ENCODE assay signal across 43 mouse cellular contexts in the genomic region with DNA sequence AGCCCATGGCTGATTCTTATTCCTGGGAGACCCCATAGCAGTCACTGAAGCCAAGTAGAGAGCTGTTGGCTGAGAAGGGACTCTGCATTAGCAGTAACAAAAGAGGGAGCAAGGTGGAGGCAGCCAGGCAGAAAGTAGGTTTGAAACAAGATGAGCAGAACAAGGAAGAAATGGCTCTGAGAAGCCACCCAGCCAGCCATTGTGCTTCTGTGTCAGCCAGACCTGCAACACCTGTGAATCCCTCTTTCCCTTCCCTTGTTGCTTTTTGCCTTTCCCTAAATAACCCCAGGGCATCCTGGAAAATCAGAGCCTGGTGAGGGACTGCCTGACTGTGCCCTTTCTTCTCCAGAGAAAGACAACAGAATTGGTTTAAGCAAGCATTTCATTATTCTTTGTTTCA. TPM values are rescaled to one million over a fixed set of nuclear protein-coding genes. Genes with fewer than 3 reads are reported as not detected.
"Had no signal": no experiment of that assay in that cellular context is flagged by ENCODE, and none has a peak within 500 bp of the region (broad histone marks: within the 10 kb centered on the region; RNA-seq: fewer than 3 reads in every experiment).

No protein-coding gene starts in this region.

- H3K27ac ChIP-seq: limb, embryonic 10.5 days; limb, embryonic 12.5 days; limb, embryonic 13.5 days; limb, embryonic 15.5 days; liver, embryonic 12.5 days; liver, embryonic 13.5 days; liver, embryonic 14.5 days; liver, embryonic 15.5 days; lung, embryonic 15.5 days; macrophage; midbrain, embryonic 10.5 days; midbrain, embryonic 12.5 days; midbrain, embryonic 13.5 days; midbrain, embryonic 15.5 days; neural tube, embryonic 12.5 days had no signal

- H3K9ac ChIP-seq: limb, embryonic 12.5 days; limb, embryonic 13.5 days; limb, embryonic 15.5 days; liver, embryonic 12.5 days; liver, embryonic 13.5 days; liver, embryonic 14.5 days; liver, embryonic 15.5 days; liver, postnatal 0 days; lung, embryonic 14.5 days; lung, embryonic 15.5 days; midbrain, embryonic 12.5 days; midbrain, embryonic 13.5 days; midbrain, embryonic 15.5 days; neural tube, embryonic 12.5 days had no signal

- H3K9me3 ChIP-seq: limb, embryonic 10.5 days; limb, embryonic 12.5 days; limb, embryonic 13.5 days; limb, embryonic 15.5 days; liver, embryonic 12.5 days; liver, embryonic 13.5 days; liver, embryonic 15.5 days; lung, embryonic 15.5 days; megakaryocyte, embryonic 14.5 days; midbrain, embryonic 10.5 days; midbrain, embryonic 12.5 days; midbrain, embryonic 13.5 days; midbrain, embryonic 15.5 days; neural tube, embryonic 12.5 days had no signal

- H3K4me3 ChIP-seq: limb, embryonic 10.5 days; limb, embryonic 12.5 days; limb, embryonic 13.5 days; limb, embryonic 15.5 days; liver, embryonic 12.5 days; liver, embryonic 13.5 days; liver, embryonic 15.5 days; lung, embryonic 15.5 days; megakaryocyte, embryonic 14.5 days; midbrain, embryonic 10.5 days; midbrain, embryonic 12.5 days; midbrain, embryonic 13.5 days; midbrain, embryonic 15.5 days; myocyte; neural tube, embryonic 12.5 days had no signal

- DNase-seq: left cerebral cortex, postnatal 4 days; liver; liver, embryonic 13.5 days; liver, postnatal 0 days; lung, adult 18-20 months; lung, adult 2 months; lung, embryonic 14.5 days; lung, postnatal 10 days; lung, postnatal 14 days; lung, postnatal 36 days; lung, postnatal 4 days; midbrain, embryonic 14.5 days had no signal

- H3K4me1 ChIP-seq: limb, embryonic 10.5 days; limb, embryonic 12.5 days; limb, embryonic 13.5 days; limb, embryonic 15.5 days; liver, embryonic 12.5 days; liver, embryonic 13.5 days; liver, embryonic 15.5 days; lung, embryonic 15.5 days; megakaryocyte, embryonic 14.5 days; midbrain, embryonic 12.5 days had no signal

- H3K36me3 ChIP-seq: limb, embryonic 10.5 days; limb, embryonic 12.5 days; limb, embryonic 13.5 days; limb, embryonic 15.5 days; liver, embryonic 12.5 days; liver, embryonic 13.5 days; liver, embryonic 15.5 days; lung, embryonic 15.5 days; midbrain, embryonic 10.5 days; midbrain, embryonic 12.5 days; midbrain, embryonic 13.5 days; midbrain, embryonic 15.5 days; neural tube, embryonic 12.5 days had no signal

RNA-seq across cellular contexts. Expression of gene Ptf1a, which starts 23.2 kb away (rescaled TPM):
- total RNA-seq: left cerebral cortex, postnatal 10 days; left cerebral cortex, postnatal 14 days; left cerebral cortex, postnatal 25 days; left cerebral cortex, postnatal 36 days; left cerebral cortex, postnatal 4 days; liver, adult 2 months; megakaryocyte progenitor cell, adult 5-6 weeks; megakaryocyte, adult 5-6 weeks; megakaryocyte-erythroid progenitor cell, adult 5-6 weeks; monocyte, adult 5-6 weeks had no signal
- polyA plus RNA-seq: limb, embryonic 10.5 days; limb, embryonic 11.5 days; limb, embryonic 12.5 days; limb, embryonic 13.5 days; limb, embryonic 15.5 days; liver, adult 2 months; liver, embryonic 11.5 days; liver, embryonic 12.5 days; liver, embryonic 13.5 days; liver, embryonic 14.5 days; liver, embryonic 15.5 days; liver, postnatal 0 days; lung, adult 2 months; lung, embryonic 14.5 days; lung, embryonic 15.5 days; lung, embryonic 16.5 days; lung, postnatal 0 days; macrophage; midbrain, embryonic 16.5 days; midbrain, postnatal 0 days; myocyte had no signal
